Mouse (Mus musculus): ENCODE measurements around the gene Ncmap. TPM values are rescaled to one million over a fixed set of nuclear protein-coding genes. Genes with fewer than 3 reads are reported as not detected.

Gene Ncmap
- 1 to 10 TPM in 5 of 26 experiments, under 1 TPM in 8, not detected in 13; 0.33 to 4.6 (median 0.88) TPM for total RNA-seq (2018; cell fraction: chromatin; rRNA removed)
- total RNA-seq (2018; cell fraction: cytosol; rRNA removed): under 1 TPM in 5 of 26 experiments, not detected in 21; 0.14 to 0.26 (median 0.15) TPM
- total RNA-seq (2018; cell fraction: nucleus; rRNA removed): 1 to 10 TPM in 1 of 26 experiments, under 1 TPM in 6, not detected in 19; 0.33 to 1.0 (median 0.55) TPM
- polyA plus RNA-seq (2018): not detected in 3 replicates

GRCm38 (mm10) chr4:135397991-135398390 is at the start of gene Ncmap:
Gene Ncmap, minus strand, starts transcription at chr4:135398227.
- 3% methylated on average over 9 of the region's 29 CpGs for WGBS (ENCODE audit: missing documents)

GRCm38 (mm10) chr4:135442473-135442872 is 44.4 kb upstream of the Ncmap start:
- 93% methylated on average over 3 of the region's 5 CpGs for WGBS (ENCODE audit: missing documents)
- H3K4me3 ChIP-seq (ENCODE audit: inconsistent target): no peak overlapping the region

More at GRCm38 (mm10) chr4:135397991-135398390, at the start of gene Ncmap:
- Histone ChIP-seq H3K4me3 (ENCODE audit: inconsistent target) (no peak within 1 kb of the TSS), H3K36me3 (ENCODE audit: inconsistent target) (no peaks in the 10 kb centered on the region), H3K79me2 (ENCODE audit: inconsistent target) (no peaks in the 10 kb centered on the region), H3K27ac (no peak within 1 kb of the TSS)

GRCm38 (mm10) chr4:135439904-135440522 is 42.0 kb upstream of the Ncmap start:
- Histone ChIP-seq H3K4me3 (ENCODE audit: inconsistent target) (no peak overlapping the region), H3K27ac (peak overlapping the region; percentile 86)
- 16% methylated on average over 9 of the region's 9 CpGs for WGBS (ENCODE audit: missing documents)

More at GRCm38 (mm10) chr4:135442473-135442872, 44.4 kb upstream of the Ncmap start:
- H3K27ac ChIP-seq: no peak overlapping the region
- H3K79me2 ChIP-seq (ENCODE audit: inconsistent target): no peaks in the 10 kb centered on the region
- H3K36me3 ChIP-seq (ENCODE audit: inconsistent target): no peaks in the 10 kb centered on the region

GRCm38 (mm10) chr4:135439188-135439647 is 41.2 kb upstream of the Ncmap start:
- Histone ChIP-seq H3K36me3 (ENCODE audit: inconsistent target) (no peaks in the 10 kb centered on the region), H3K27ac (peak overlapping the region; percentile 86), H3K79me2 (ENCODE audit: inconsistent target) (no peaks in the 10 kb centered on the region), H3K4me3 (ENCODE audit: inconsistent target) (no peak overlapping the region)
- WGBS (ENCODE audit: missing documents): 0% methylated on average over 15 of the region's 15 CpGs

More at GRCm38 (mm10) chr4:135439904-135440522, 42.0 kb upstream of the Ncmap start:
- Histone ChIP-seq H3K36me3 (ENCODE audit: inconsistent target) (no peaks in the 10 kb centered on the region), H3K79me2 (ENCODE audit: inconsistent target) (no peaks in the 10 kb centered on the region)

GRCm38 (mm10) chr4:135437924-135438323 is 39.9 kb upstream of the Ncmap start:
- H3K27ac ChIP-seq: no peak overlapping the region

GRCm38 (mm10) chr4:135436291-135436690 is 38.3 kb upstream of the Ncmap start:
- Histone ChIP-seq H3K4me3 (ENCODE audit: inconsistent target) (no peak overlapping the region), H3K36me3 (ENCODE audit: inconsistent target) (no peaks in the 10 kb centered on the region), H3K27ac (no peak overlapping the region), H3K79me2 (ENCODE audit: inconsistent target) (peaks cover 18% of the 10 kb centered on the region; the same call in 1 of the 2 replicates)
- 44% methylated on average over 13 of the region's 13 CpGs for WGBS (ENCODE audit: missing documents)

More at GRCm38 (mm10) chr4:135437924-135438323, 39.9 kb upstream of the Ncmap start:
- no peaks in the 10 kb centered on the region for H3K36me3 ChIP-seq (ENCODE audit: inconsistent target)
- peaks cover 3% of the 10 kb centered on the region; the same call in 1 of the 2 replicates for H3K79me2 ChIP-seq (ENCODE audit: inconsistent target)
- H3K4me3 ChIP-seq (ENCODE audit: inconsistent target): no peak overlapping the region

GRCm38 (mm10) chr4:135434395-135434789 is 36.4 kb upstream of the Ncmap start:
- H3K79me2 ChIP-seq (ENCODE audit: inconsistent target): peaks cover 18% of the 10 kb centered on the region; the same call in 1 of the 2 replicates
- WGBS (ENCODE audit: missing documents): 40% methylated on average over 11 of the region's 11 CpGs
- H3K36me3 ChIP-seq (ENCODE audit: inconsistent target): no peaks in the 10 kb centered on the region
- H3K27ac ChIP-seq: peak overlapping the region; percentile 72
- peak overlapping the region; percentile 38 for H3K4me3 ChIP-seq (ENCODE audit: inconsistent target)

GRCm38 (mm10) chr4:135433443-135434394 is 35.7 kb upstream of the Ncmap start, which contains the start of gene Rcan3:
Gene Rcan3, minus strand, starts transcription at chr4:135433853.
- H3K4me3 ChIP-seq (ENCODE audit: inconsistent target): peak within 1 kb of the TSS; percentile 69
- H3K79me2 ChIP-seq (ENCODE audit: inconsistent target): peaks cover 18% of the 10 kb centered on the region; the same call in 1 of the 2 replicates
- under 1% methylated on average over 71 of the region's 79 CpGs for WGBS (ENCODE audit: missing documents)
- peak within 1 kb of the TSS; percentile 72 for H3K27ac ChIP-seq
- H3K36me3 ChIP-seq (ENCODE audit: inconsistent target): no peaks in the 10 kb centered on the region

- no peaks in the 10 kb centered on the region for H3K36me3 ChIP-seq (ENCODE audit: inconsistent target)
- H3K79me2 ChIP-seq (ENCODE audit: inconsistent target): peaks cover 18% of the 10 kb centered on the region; the same call in 1 of the 2 replicates
- H3K4me3 ChIP-seq (ENCODE audit: inconsistent target): peak overlapping the region; percentile 69
- 0 out of 2 replicates have a peak overlapping the region, but pooled peaks have one; percentile 25 for H3K27ac ChIP-seq
- 28% methylated on average over 10 of the region's 10 CpGs for WGBS (ENCODE audit: missing documents)
Observed at GRCm38 (mm10) chr4:135433086-135433442, 35.0 kb upstream of the Ncmap start.

GRCm38 (mm10) chr4:135429990-135430760 is 32.1 kb upstream of the Ncmap start:
- no peaks in the 10 kb centered on the region for H3K36me3 ChIP-seq (ENCODE audit: inconsistent target)
- peaks cover 18% of the 10 kb centered on the region; the same call in 1 of the 2 replicates for H3K79me2 ChIP-seq (ENCODE audit: inconsistent target)
- 97% methylated on average over 8 of the region's 8 CpGs for WGBS (ENCODE audit: missing documents)
- no peak overlapping the region for H3K27ac ChIP-seq
- H3K4me3 ChIP-seq (ENCODE audit: inconsistent target): no peak overlapping the region

GRCm38 (mm10) chr4:135429383-135429782 is 31.4 kb upstream of the Ncmap start:
- WGBS (ENCODE audit: missing documents): 69% methylated on average over 4 of the region's 4 CpGs

GRCm38 (mm10) chr4:135426587-135426986 is 28.6 kb upstream of the Ncmap start:
- Histone ChIP-seq H3K36me3 (ENCODE audit: inconsistent target) (peaks cover 18% of the 10 kb centered on the region; the same call in 1 of the 2 replicates), H3K27ac (no peak overlapping the region), H3K4me3 (ENCODE audit: inconsistent target) (no peak overlapping the region), H3K79me2 (ENCODE audit: inconsistent target) (peaks cover 2% of the 10 kb centered on the region; the same call in 1 of the 2 replicates)
- 79% methylated on average over 7 of the region's 7 CpGs for WGBS (ENCODE audit: missing documents)

More at GRCm38 (mm10) chr4:135429383-135429782, 31.4 kb upstream of the Ncmap start:
- H3K27ac ChIP-seq: no peak overlapping the region
- 0 out of 2 replicates have a peak, but pooled peaks cover under 1% of the 10 kb centered on the region for H3K36me3 ChIP-seq (ENCODE audit: inconsistent target)
- peaks cover 18% of the 10 kb centered on the region; the same call in 1 of the 2 replicates for H3K79me2 ChIP-seq (ENCODE audit: inconsistent target)
- no peak overlapping the region for H3K4me3 ChIP-seq (ENCODE audit: inconsistent target)

GRCm38 (mm10) chr4:135425625-135426024 is 27.6 kb upstream of the Ncmap start:
- Histone ChIP-seq H3K79me2 (ENCODE audit: inconsistent target) (no peaks in the 10 kb centered on the region; the same call in 1 of the 2 replicates), H3K27ac (no peak overlapping the region), H3K36me3 (ENCODE audit: inconsistent target) (peaks cover 28% of the 10 kb centered on the region), H3K4me3 (ENCODE audit: inconsistent target) (no peak overlapping the region)
- WGBS (ENCODE audit: missing documents): 94% methylated on average over 9 of the region's 9 CpGs
